In genomic region chr4:133432560-133433171, GRCm38 (mm10) we compare ENCODE assay signal across 8 mouse cellular contexts. TPM values are rescaled to one million over a fixed set of nuclear protein-coding genes. Genes with fewer than 3 reads are reported as not detected.
DNase-seq lines count a peak whose midpoint lies in the region; ATAC-seq and TF ChIP-seq lines count a peak whose summit lies in the region.

No protein-coding gene starts in this region.

- WGBS in hindbrain, embryonic 13.5 days, result 18% methylated on average over 17 of the region's 17 CpGs
- 33% methylated on average over 17 of the region's 17 CpGs for WGBS in liver, embryonic 14.5 days (ENCODE audit: insufficient replicate concordance)

- DNase-seq in layer of hippocampus, adult 11-12 months (ENCODE audit: low spot score), result peak; percentile 73
- no peak for DNase-seq in layer of hippocampus, postnatal 25 days (ENCODE audit: extremely low spot score in 1 of 2, low spot score in 1 of 2)
- DNase-seq in cerebellum, postnatal 14 days, result peak; percentile 72 to 74
- peak in 2 of 3 experiments; percentile 37 to 39 for DNase-seq in liver, embryonic 14.5 days (ENCODE audit: low read depth in 3 of 3, low spot score in 3 of 3)
- DNase-seq in telencephalon, adult 2 months (ENCODE audit: low read depth, low spot score), result peak; percentile 39
- no peak for DNase-seq in gastrocnemius, adult 8-10 months (ENCODE audit: low spot score in 2 of 2)
- no peak for DNase-seq in kidney, adult 9 months

- no peak overlapping the region for H3K4me3 ChIP-seq in hindbrain, embryonic 13.5 days
- no peak overlapping the region for H3K4me3 ChIP-seq in liver, embryonic 14.5 days (ENCODE audit: insufficient read depth in 1 of 2, low read depth in 2 of 2, low read length in 2 of 2)

- peak overlapping the region; percentile 32 for H3K4me2 ChIP-seq in hindbrain, embryonic 13.5 days
- H3K4me2 ChIP-seq in liver, embryonic 14.5 days (ENCODE audit: low read depth), result no peak overlapping the region

- no peaks in the 10 kb centered on the region for H3K27me3 ChIP-seq in hindbrain, embryonic 13.5 days
- no peaks in the 10 kb centered on the region for H3K27me3 ChIP-seq in liver, embryonic 14.5 days (ENCODE audit: control insufficient read depth, insufficient read depth, low read length)

- H3K4me1 ChIP-seq in hindbrain, embryonic 13.5 days (replicated peaks), result peaks cover 7% of the 10 kb centered on the region
- 0 out of 4 replicates have a peak, but pooled peaks cover 0 to 4% of the 10 kb centered on the region in 2 experiments for H3K4me1 ChIP-seq in liver, embryonic 14.5 days (replicated peaks; ENCODE audit: control insufficient read depth in 2 of 2, insufficient read depth in 2 of 2, low read length in 1 of 2)

- peak; percentile 61 for ATAC-seq in hindbrain, embryonic 13.5 days (ENCODE audit: low FRiP score)
- no peak for ATAC-seq in liver, embryonic 14.5 days (ENCODE audit: insufficient read depth)

- no peaks in the 10 kb centered on the region for H3K9me3 ChIP-seq in hindbrain, embryonic 13.5 days
- H3K9me3 ChIP-seq in liver, embryonic 14.5 days (ENCODE audit: control insufficient read depth, low read length), result no peaks in the 10 kb centered on the region

- H3K36me3 ChIP-seq in hindbrain, embryonic 13.5 days, result no peaks in the 10 kb centered on the region
- no peaks in the 10 kb centered on the region for H3K36me3 ChIP-seq in liver, embryonic 14.5 days (replicated peaks; ENCODE audit: control insufficient read depth, insufficient read depth, low read depth)

- no peak overlapping the region; the same call in 1 of the 2 replicates for H3K9ac ChIP-seq in hindbrain, embryonic 13.5 days
- H3K9ac ChIP-seq in liver, embryonic 14.5 days (replicated peaks), result no peak overlapping the region

- peak overlapping the region; percentile 71 for H3K27ac ChIP-seq in hindbrain, embryonic 13.5 days
- H3K27ac ChIP-seq in liver, embryonic 14.5 days, result no peak overlapping the region

- no peak for TF ChIP-seq EP300 in liver, embryonic 14.5 days (IDR thresholded peaks at IDR 0.05; ENCODE audit: low read depth)

- TF ChIP-seq CTCF in liver, embryonic 14.5 days (IDR thresholded peaks at IDR 0.05; ENCODE audit: low read depth), result no peak

RNA-seq across cellular contexts. Expression of gene Tent5b, which starts 47.3 kb away (rescaled TPM):
- not detected for total RNA-seq in layer of hippocampus, postnatal 25 days (2021)
- 0.13 and 0.30 TPM in 2 replicates for polyA plus RNA-seq in hindbrain, embryonic 13.5 days (2015; fragmentation: Nextera tagmentation; extraction: Ambion mirVana)
- 0.02 and 0.05 TPM in 2 replicates for polyA plus RNA-seq in liver, embryonic 14.5 days (2012; rRNA removed)
- not detected in 2 replicates for polyA plus RNA-seq in liver, embryonic 14.5 days (2014; fragmentation: Nextera tagmentation; extraction: Ambion mirVana)
- total RNA-seq in gastrocnemius, adult 8-10 months (2022), result under 1 TPM; 0.41 to 0.87 (median 0.69) TPM

Comparison
In these comparisons a context has a peak if more than half of its experiments do, and no peak if none do; other contexts are left out.
1. DNase-seq: peak in layer of hippocampus, adult 11-12 months (single experiment), cerebellum, postnatal 14 days (2 of 2), liver, embryonic 14.5 days (2 of 3) and telencephalon, adult 2 months (single experiment); none in layer of hippocampus, postnatal 25 days (0 of 2), gastrocnemius, adult 8-10 months (0 of 2) and kidney, adult 9 months (single experiment).